Mouse (Mus musculus) inflammation-experienced regulatory T-cells, adult 16 weeks (primary cell): ENCODE results near the gene Huwe1. TPM values are rescaled to one million over a fixed set of nuclear protein-coding genes. Genes with fewer than 3 reads are reported as not detected.

Experiments
- polyA plus RNA-seq: library from polyadenylated mRNA; unstranded; fragments of 100-300 nt; shearing (Covaris generic); gene quantifications from one replicate; pipeline ENCODE4 v1.2.1, GENCODE M21; 2017

Gene Huwe1
- 55.9 TPM for polyA plus RNA-seq

DNA sequence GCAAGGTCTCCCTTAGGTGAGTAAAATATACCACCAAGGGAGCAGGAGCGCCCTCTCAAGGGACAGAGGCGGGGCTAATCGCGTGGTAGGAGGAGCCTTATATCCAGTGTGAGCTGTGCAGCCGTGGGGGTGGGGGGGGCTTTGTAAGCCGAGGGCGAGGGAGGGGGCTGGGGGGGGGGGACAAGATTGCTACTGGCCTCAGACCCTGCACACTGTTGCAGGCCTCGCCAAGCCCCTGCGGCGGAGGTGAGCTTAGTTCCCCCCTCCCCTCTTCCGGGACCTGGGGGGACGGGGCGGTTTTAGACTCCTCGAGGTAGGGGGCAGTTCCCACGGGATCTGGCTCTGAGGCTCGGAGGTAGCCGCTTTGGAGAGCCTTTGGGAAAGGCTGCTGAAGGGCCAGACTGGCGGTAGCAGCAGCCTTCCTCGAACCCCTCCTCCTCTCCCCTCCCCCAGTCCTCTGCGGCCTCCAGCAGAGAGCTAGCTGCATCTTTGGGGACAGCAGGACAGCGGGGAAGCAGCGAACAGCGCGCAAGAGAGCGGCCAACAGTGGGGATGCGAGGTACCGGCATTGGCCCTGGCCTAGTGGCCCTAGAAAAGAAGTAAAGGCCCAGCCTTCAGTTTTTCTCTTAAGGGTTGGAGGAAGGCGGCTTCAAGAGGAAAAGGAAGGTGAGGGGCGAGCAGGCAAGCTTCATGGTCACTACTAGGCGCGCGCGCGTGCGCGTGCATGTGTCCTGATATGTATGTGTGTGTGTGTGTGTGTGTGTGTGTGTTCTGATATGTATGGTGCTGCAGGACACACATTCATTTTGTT lies at the start of gene Huwe1:
Gene Huwe1, plus strand, starts transcription at position 107 of the 811 bp plus-strand sequence.

Other genes starting within 250 kb of the Huwe1 start
- 97.5 TPM for gene Hsd17b10, start 201.0 kb downstream of the Huwe1 start, polyA plus RNA-seq
- gene Ribc1, start 215.5 kb downstream of the Huwe1 start, polyA plus RNA-seq = 1.2 TPM
- gene Smc1a, start 215.6 kb downstream of the Huwe1 start, polyA plus RNA-seq = 106 TPM